Mouse (Mus musculus) frontal cortex, postnatal 36 days (tissue): ENCODE measurements around the gene Adamts6.

Experiments used
- DNase-seq, 2 experiments: peaks; one replicate each; pipeline ENCODE4 v3.0.0; 2022; ENCODE audit warnings: low spot score in 2 of 2

The Adamts6 gene

GRCm38 (mm10) chr13:104460287-104460686 lies 172.7 kb downstream of the Adamts6 start:
- DNase-seq: no peak

GRCm38 (mm10) chr13:104468061-104468460 lies 180.4 kb downstream of the Adamts6 start:
- DNase-seq: no peak

- no peak for DNase-seq
These were observed 188.8 kb downstream of the Adamts6 start for GRCm38 (mm10) chr13:104476285-104476956.

- no peak for DNase-seq
These were observed 194.9 kb downstream of the Adamts6 start for GRCm38 (mm10) chr13:104482426-104483089.

GRCm38 (mm10) chr13:104483111-104483722 lies 195.6 kb downstream of the Adamts6 start:
- DNase-seq: no peak

- DNase-seq: no peak
These were observed 203.6 kb downstream of the Adamts6 start for GRCm38 (mm10) chr13:104491046-104491811.

GRCm38 (mm10) chr13:104493466-104493993 lies 205.9 kb downstream of the Adamts6 start:
- no peak for DNase-seq

- DNase-seq: no peak
These were observed 206.7 kb downstream of the Adamts6 start for GRCm38 (mm10) chr13:104494200-104494873.

GRCm38 (mm10) chr13:104497592-104497991 lies 210.0 kb downstream of the Adamts6 start:
- DNase-seq: no peak

- DNase-seq: no peak
These were observed 211.0 kb downstream of the Adamts6 start for GRCm38 (mm10) chr13:104498669-104499068.

- no peak for DNase-seq
These were observed 211.7 kb downstream of the Adamts6 start for GRCm38 (mm10) chr13:104499116-104500040.

GRCm38 (mm10) chr13:104502406-104502805 lies 214.8 kb downstream of the Adamts6 start:
- no peak for DNase-seq

GRCm38 (mm10) chr13:104504043-104504442 lies 216.4 kb downstream of the Adamts6 start:
- no peak for DNase-seq

- DNase-seq: no peak
These were observed 218.7 kb downstream of the Adamts6 start for GRCm38 (mm10) chr13:104506165-104506875.

GRCm38 (mm10) chr13:104507671-104508070 lies 220.0 kb downstream of the Adamts6 start:
- no peak for DNase-seq

- no peak for DNase-seq
These were observed 222.2 kb downstream of the Adamts6 start for GRCm38 (mm10) chr13:104509561-104510493.

GRCm38 (mm10) chr13:104510766-104511165 lies 223.1 kb downstream of the Adamts6 start:
- DNase-seq: no peak

GRCm38 (mm10) chr13:104515054-104515453 lies 227.4 kb downstream of the Adamts6 start:
- DNase-seq: no peak
